9 mouse cellular contexts compared by ENCODE assay signal in the genomic region with DNA sequence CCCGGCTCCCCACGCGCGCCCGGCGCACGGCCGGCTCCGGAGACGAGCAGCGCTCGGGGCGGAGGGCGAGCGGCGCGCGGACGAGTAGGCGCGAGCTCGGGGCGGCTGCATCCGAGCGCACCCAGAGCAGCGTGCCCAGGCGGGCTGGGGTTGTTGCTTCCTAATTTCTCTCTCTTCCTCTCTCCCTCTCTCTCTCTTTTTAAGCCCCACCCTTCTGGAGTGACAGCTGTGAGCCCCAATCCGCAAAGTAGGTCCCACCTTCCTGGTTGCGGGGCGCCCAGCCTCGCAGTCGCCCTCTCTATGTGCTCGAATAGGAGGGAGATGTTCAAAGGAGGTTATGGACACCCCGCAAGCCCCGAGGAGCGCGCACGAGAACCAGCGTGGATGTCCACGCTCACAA. TPM values are rescaled to one million over a fixed set of nuclear protein-coding genes. Genes with fewer than 3 reads are reported as not detected.
DNase-seq lines count a peak whose midpoint lies in the region; ATAC-seq and TF ChIP-seq lines count a peak whose summit lies in the region.
"Had no signal": no experiment of that assay in that cellular context is flagged by ENCODE, and none has a peak within 500 bp of the region (broad histone marks: within the 10 kb centered on the region; RNA-seq: fewer than 3 reads in every experiment).

Tmem132d (minus strand) TSS at position 162 of the 400 bp plus-strand sequence.

- no peak within 1 kb of the TSS for H3K27ac ChIP-seq in midbrain, postnatal 0 days (ENCODE audit: low read depth, low read length)

- ATAC-seq in midbrain, postnatal 0 days (ENCODE audit: low FRiP score): no peak
- no peak for ATAC-seq in monocyte, adult 5-6 weeks (replicated peaks; ENCODE audit: insufficient number of reproducible peaks, low FRiP score, low TSS enrichment, poor library complexity, severe bottlenecking)

- WGBS in midbrain, postnatal 0 days: under 1% methylated on average over 34 of the region's 40 CpGs

- H3K4me3 ChIP-seq in midbrain, postnatal 0 days (ENCODE audit: low read depth, low read length): peak within 1 kb of the TSS; percentile 60

- no peak for TF ChIP-seq CTCF in midbrain, postnatal 0 days (IDR thresholded peaks at IDR 0.05)

- H3K4me2 ChIP-seq in midbrain, postnatal 0 days (ENCODE audit: low read depth, low read length, poor library complexity, severe bottlenecking): peak within 1 kb of the TSS; percentile 96

- no peaks in the 10 kb centered on the region for H3K4me1 ChIP-seq in midbrain, postnatal 0 days (ENCODE audit: insufficient read depth, low read length)

- intact Hi-C loops in left cerebral cortex, postnatal 10 days (cut with DNase I): loop anchor here (10.0 kb wide), 4 partner anchors 318 to 728 kb away; no protein-coding TSS in a partner anchor

- H3K27me3 ChIP-seq in midbrain, postnatal 0 days (ENCODE audit: insufficient read depth, low read length): peaks cover 45% of the 10 kb centered on the region

- peak within 1 kb of the TSS; percentile 56 for H3K9ac ChIP-seq in midbrain, postnatal 0 days (replicated peaks; ENCODE audit: low read length, poor library complexity, severe bottlenecking)

- peak; percentile 62 for DNase-seq in layer of hippocampus, adult 11-12 months (ENCODE audit: low spot score)
- no peak for DNase-seq in layer of hippocampus, adult 9-10 months (ENCODE audit: low spot score)
- DNase-seq in frontal cortex, postnatal 14 days (ENCODE audit: low spot score in 2 of 2): peak; percentile 63 to 64
- DNase-seq in left cerebral cortex, postnatal 10 days (ENCODE audit: extremely low spot score in 1 of 2, low spot score in 2 of 2): peak; percentile 60 to 66
- DNase-seq in midbrain, postnatal 0 days (ENCODE audit: low spot score): peak; percentile 47
- DNase-seq in spleen, postnatal 4 days (ENCODE audit: low spot score in 2 of 2): no peak
- DNase-seq in thymus, postnatal 36 days: no peak

- no peaks in the 10 kb centered on the region for H3K36me3 ChIP-seq in midbrain, postnatal 0 days (ENCODE audit: insufficient read depth, low read length)

- no peaks in the 10 kb centered on the region for H3K9me3 ChIP-seq in midbrain, postnatal 0 days (ENCODE audit: low read length)

RNA-seq across cellular contexts. Expression of gene Tmem132d, which starts in this region (rescaled TPM):
- total RNA-seq in left cerebral cortex, postnatal 10 days (2021): 10 to 100 TPM; 25.7 to 28.1 TPM
- total RNA-seq in midbrain, postnatal 0 days (2014; rRNA removed): 14.7 and 16.9 TPM in 2 replicates
- 3.3 and 4.0 TPM in 2 replicates for polyA plus RNA-seq in midbrain, postnatal 0 days (2015; fragmentation: Nextera tagmentation; extraction: Ambion mirVana)
- not detected in 3 replicates for total RNA-seq in monocyte, adult 5-6 weeks (2017)
- total RNA-seq: liver, adult 2 months had no signal
- polyA plus RNA-seq: liver, adult 2 months had no signal

Comparison
In these comparisons a context has a peak if more than half of its experiments do, and no peak if none do; other contexts are left out.
1. RNA of gene Tmem132d (total RNA-seq): 25.7 to 28.1 TPM in left cerebral cortex, postnatal 10 days and 14.7 to 16.9 TPM in midbrain, postnatal 0 days; not detected in monocyte, adult 5-6 weeks; every median in the first group is over 10 times any median in the second.
2. DNase-seq: peak in layer of hippocampus, adult 11-12 months (single experiment), frontal cortex, postnatal 14 days (2 of 2), left cerebral cortex, postnatal 10 days (2 of 2) and midbrain, postnatal 0 days (single experiment); none in layer of hippocampus, adult 9-10 months (single experiment), spleen, postnatal 4 days (0 of 2) and thymus, postnatal 36 days (0 of 2).